Mouse (Mus musculus) heart, postnatal 0 days (tissue): ENCODE measurements around the gene Dcaf11.

Experiments
- CTCF ChIP-seq: IDR thresholded peaks from 2 replicates; pipeline ENCODE4 v1.5.1; 2016; ENCODE audit warnings: antibody characterized with exemption, control low read depth, low read depth
- EP300 ChIP-seq: IDR thresholded peaks from 2 replicates; pipeline ENCODE4 v1.6.1; 2016; ENCODE audit warnings: antibody characterized with exemption, low read depth

- TF ChIP-seq CTCF (no peak), EP300 (no peak)
These were observed 7.7 kb downstream of the Dcaf11 start for GRCm38 (mm10) chr14:55567496-55567895.
